Mouse (Mus musculus): Measurements from ENCODE around the gene Selenot. TPM values are rescaled to one million over a fixed set of nuclear protein-coding genes. Genes with fewer than 3 reads are reported as not detected.
"Not testable (repeated sequence)": the region's sequence is repeated elsewhere in the genome, so short reads cannot be mapped to it uniquely, and the experiment has no call there.

Selenot gene
- polyA plus RNA-seq, 1 experiment from 2014 or later = 29.3 TPM

GRCm38 (mm10) chr3:58577506-58578050, 1.1 kb downstream of the Selenot start:
- DNase-seq (ENCODE audit: low spot score, missing footprints) = peak; percentile 87
- 27% methylated on average over 8 of the region's 8 CpGs for WGBS

GRCm38 (mm10) chr3:58581530-58581929, 5.1 kb downstream of the Selenot start:
- no peak overlapping the region for H3K4me3 ChIP-seq (ENCODE audit: low read depth, low read length)
- peaks cover 4% of the 10 kb centered on the region for H3K4me1 ChIP-seq (ENCODE audit: control insufficient read depth, insufficient read depth, low read length)
- 97% methylated on average over 4 of the region's 4 CpGs for WGBS
- H3K36me3 ChIP-seq (ENCODE audit: control insufficient read depth, insufficient read depth, low read length) = peaks cover 6% of the 10 kb centered on the region; the same call in 1 of the 2 replicates
- H3K27ac ChIP-seq (ENCODE audit: low read depth, low read length) = no peak overlapping the region
- H3K9me3 ChIP-seq (ENCODE audit: control insufficient read depth, low read length) = no peaks in the 10 kb centered on the region
- ATAC-seq (ENCODE audit: low FRiP score) (no peak), DNase-seq (ENCODE audit: low spot score, missing footprints) (no peak)
- H3K27me3 ChIP-seq (ENCODE audit: control insufficient read depth, insufficient read depth, low read length) = no peaks in the 10 kb centered on the region
- no peak overlapping the region for H3K4me2 ChIP-seq
- no peak overlapping the region for H3K9ac ChIP-seq (ENCODE audit: low read length)

More at GRCm38 (mm10) chr3:58577506-58578050, 1.1 kb downstream of the Selenot start:
- Histone ChIP-seq H3K9me3 (ENCODE audit: control insufficient read depth, low read length) (no peaks in the 10 kb centered on the region), H3K27ac (ENCODE audit: low read depth, low read length) (no peak overlapping the region), H3K4me1 (ENCODE audit: control insufficient read depth, insufficient read depth, low read length) (peaks cover 4% of the 10 kb centered on the region), H3K36me3 (ENCODE audit: control insufficient read depth, insufficient read depth, low read length) (peaks cover 6% of the 10 kb centered on the region; the same call in 1 of the 2 replicates), H3K9ac (ENCODE audit: low read length) (peak overlapping the region; percentile 99), H3K4me2 (peak overlapping the region; percentile 57), H3K27me3 (ENCODE audit: control insufficient read depth, insufficient read depth, low read length) (no peaks in the 10 kb centered on the region), H3K4me3 (ENCODE audit: low read depth, low read length) (peak overlapping the region; percentile 95)
- ATAC-seq (ENCODE audit: low FRiP score) = no peak

GRCm38 (mm10) chr3:58582297-58582696, 5.9 kb downstream of the Selenot start:
- Histone ChIP-seq H3K9ac (ENCODE audit: low read length) (no peak overlapping the region), H3K27ac (ENCODE audit: low read depth, low read length) (no peak overlapping the region), H3K36me3 (ENCODE audit: control insufficient read depth, insufficient read depth, low read length) (peaks cover 6% of the 10 kb centered on the region; the same call in 1 of the 2 replicates), H3K4me1 (ENCODE audit: control insufficient read depth, insufficient read depth, low read length) (peaks cover 4% of the 10 kb centered on the region), H3K9me3 (ENCODE audit: control insufficient read depth, low read length) (no peaks in the 10 kb centered on the region), H3K4me3 (ENCODE audit: low read depth, low read length) (no peak overlapping the region), H3K4me2 (no peak overlapping the region), H3K27me3 (ENCODE audit: control insufficient read depth, insufficient read depth, low read length) (no peaks in the 10 kb centered on the region)
- ATAC-seq (ENCODE audit: low FRiP score) = no peak
- WGBS = 86% methylated on average over 5 of the region's 5 CpGs
- peak; percentile 69 for DNase-seq (ENCODE audit: low spot score, missing footprints)

GRCm38 (mm10) chr3:58582788-58583426, 6.5 kb downstream of the Selenot start:
- H3K4me1 ChIP-seq (ENCODE audit: control insufficient read depth, insufficient read depth, low read length) = peaks cover 1% of the 10 kb centered on the region
- H3K27ac ChIP-seq (ENCODE audit: low read depth, low read length) = no peak overlapping the region
- no peaks in the 10 kb centered on the region for H3K27me3 ChIP-seq (ENCODE audit: control insufficient read depth, insufficient read depth, low read length)
- ATAC-seq (ENCODE audit: low FRiP score) (no peak), DNase-seq (ENCODE audit: low spot score, missing footprints) (peak; percentile 35)
- H3K4me2 ChIP-seq = no peak overlapping the region
- H3K9me3 ChIP-seq (ENCODE audit: control insufficient read depth, low read length) = no peaks in the 10 kb centered on the region
- H3K9ac ChIP-seq (ENCODE audit: low read length) = no peak overlapping the region
- no peak overlapping the region for H3K4me3 ChIP-seq (ENCODE audit: low read depth, low read length)
- WGBS = 92% methylated on average over 5 of the region's 5 CpGs
- peaks cover 6% of the 10 kb centered on the region; the same call in 1 of the 2 replicates for H3K36me3 ChIP-seq (ENCODE audit: control insufficient read depth, insufficient read depth, low read length)

- not testable (repeated sequence) for H3K9ac ChIP-seq (ENCODE audit: low read length); ATAC-seq (ENCODE audit: low FRiP score); H3K9me3 ChIP-seq (ENCODE audit: control insufficient read depth, low read length); H3K4me2 ChIP-seq; H3K27me3 ChIP-seq (ENCODE audit: control insufficient read depth, insufficient read depth, low read length); H3K27ac ChIP-seq (ENCODE audit: low read depth, low read length); H3K4me1 ChIP-seq (ENCODE audit: control insufficient read depth, insufficient read depth, low read length); H3K36me3 ChIP-seq (ENCODE audit: control insufficient read depth, insufficient read depth, low read length); DNase-seq (ENCODE audit: low spot score, missing footprints); H3K4me3 ChIP-seq (ENCODE audit: low read depth, low read length)
- 96% methylated on average over 4 of the region's 4 CpGs for WGBS
Observed at GRCm38 (mm10) chr3:58590544-58590943, 14.1 kb downstream of the Selenot start.

GRCm38 (mm10) chr3:58592666-58593065, 16.2 kb downstream of the Selenot start:
- not testable (repeated sequence) for DNase-seq (ENCODE audit: low spot score, missing footprints); H3K9me3 ChIP-seq (ENCODE audit: control insufficient read depth, low read length); H3K4me1 ChIP-seq (ENCODE audit: control insufficient read depth, insufficient read depth, low read length); H3K27me3 ChIP-seq (ENCODE audit: control insufficient read depth, insufficient read depth, low read length); H3K9ac ChIP-seq (ENCODE audit: low read length); ATAC-seq (ENCODE audit: low FRiP score); H3K4me3 ChIP-seq (ENCODE audit: low read depth, low read length); H3K4me2 ChIP-seq; H3K27ac ChIP-seq (ENCODE audit: low read depth, low read length); H3K36me3 ChIP-seq (ENCODE audit: control insufficient read depth, insufficient read depth, low read length)
- 90% methylated on average over 7 of the region's 7 CpGs for WGBS

- Histone ChIP-seq H3K27ac (ENCODE audit: low read depth, low read length) (no peak overlapping the region), H3K9ac (ENCODE audit: low read length) (no peak overlapping the region), H3K9me3 (ENCODE audit: control insufficient read depth, low read length) (no peaks in the 10 kb centered on the region; the same call in 1 of the 2 replicates), H3K36me3 (ENCODE audit: control insufficient read depth, insufficient read depth, low read length) (no peaks in the 10 kb centered on the region; the same call in 1 of the 2 replicates), H3K4me2 (no peak overlapping the region), H3K27me3 (ENCODE audit: control insufficient read depth, insufficient read depth, low read length) (no peaks in the 10 kb centered on the region), H3K4me1 (ENCODE audit: control insufficient read depth, insufficient read depth, low read length) (no peaks in the 10 kb centered on the region), H3K4me3 (ENCODE audit: low read depth, low read length) (no peak overlapping the region)
- DNase-seq (ENCODE audit: low spot score, missing footprints) (peak; percentile 84), ATAC-seq (ENCODE audit: low FRiP score) (no peak)
- WGBS = 48% methylated on average over 5 of the region's 5 CpGs
Observed at GRCm38 (mm10) chr3:58593623-58594022, 17.2 kb downstream of the Selenot start.

- DNase-seq (ENCODE audit: low spot score, missing footprints) (no peak), ATAC-seq (ENCODE audit: low FRiP score) (no peak)
- H3K9ac ChIP-seq (ENCODE audit: low read length) = no peak overlapping the region
- no peaks in the 10 kb centered on the region for H3K4me1 ChIP-seq (ENCODE audit: control insufficient read depth, insufficient read depth, low read length)
- H3K27me3 ChIP-seq (ENCODE audit: control insufficient read depth, insufficient read depth, low read length) = no peaks in the 10 kb centered on the region
- H3K36me3 ChIP-seq (ENCODE audit: control insufficient read depth, insufficient read depth, low read length) = no peaks in the 10 kb centered on the region
- H3K4me2 ChIP-seq = no peak overlapping the region
- 60% methylated on average over 4 of the region's 4 CpGs for WGBS
- H3K4me3 ChIP-seq (ENCODE audit: low read depth, low read length) = no peak overlapping the region
- no peak overlapping the region for H3K27ac ChIP-seq (ENCODE audit: low read depth, low read length)
- no peaks in the 10 kb centered on the region for H3K9me3 ChIP-seq (ENCODE audit: control insufficient read depth, low read length)
Observed at GRCm38 (mm10) chr3:58608506-58608905, 32.1 kb downstream of the Selenot start.

- Histone ChIP-seq H3K4me2 (no peak overlapping the region), H3K4me1 (ENCODE audit: control insufficient read depth, insufficient read depth, low read length) (no peaks in the 10 kb centered on the region), H3K9ac (ENCODE audit: low read length) (no peak overlapping the region), H3K27ac (ENCODE audit: low read depth, low read length) (no peak overlapping the region), H3K36me3 (ENCODE audit: control insufficient read depth, insufficient read depth, low read length) (no peaks in the 10 kb centered on the region), H3K9me3 (ENCODE audit: control insufficient read depth, low read length) (no peaks in the 10 kb centered on the region), H3K27me3 (ENCODE audit: control insufficient read depth, insufficient read depth, low read length) (no peaks in the 10 kb centered on the region), H3K4me3 (ENCODE audit: low read depth, low read length) (no peak overlapping the region)
- 76% methylated on average over 5 of the region's 5 CpGs for WGBS
- no peak for DNase-seq (ENCODE audit: low spot score, missing footprints)
- no peak for ATAC-seq (ENCODE audit: low FRiP score)
Observed at GRCm38 (mm10) chr3:58609985-58610384, 33.5 kb downstream of the Selenot start.
